Mouse (Mus musculus) pancreas, adult 10 weeks (tissue): Measurements from ENCODE around the gene Vmn1r235. TPM values are rescaled to one million over a fixed set of nuclear protein-coding genes. Genes with fewer than 3 reads are reported as not detected.

Experiments
- polyA plus RNA-seq: library from polyadenylated mRNA; stranded (reverse); fragments of 350-450 nt; fragmentation: Illumina TruSeq; extraction: RNeasy Lipid Tissue Mini Kit (QIAGEN cat#74804); gene quantifications from one replicate; pipeline ENCODE4 v1.2.3, GENCODE M21; 2015; ENCODE audit warnings: low read depth, low replicate concordance; ENCODE audit not compliant: insufficient read depth

The Vmn1r235 gene
- not detected for polyA plus RNA-seq

GRCm38 (mm10) chr17:21256111-21256510 lies at the start of gene Vmn1r235:
Gene Vmn1r235 (plus strand): TSS chr17:21256411.

GRCm38 (mm10) chr17:21225787-21226186 lies 30.4 kb upstream of the Vmn1r235 start, which contains the start of gene Vmn1r234:
Gene Vmn1r234 (plus strand): TSS chr17:21226087.

GRCm38 (mm10) chr17:21282642-21283041 lies 26.4 kb downstream of the Vmn1r235 start, which contains the start of gene Vmn1r236:
Gene Vmn1r236 (plus strand): TSS chr17:21282942.

GRCm38 (mm10) chr17:21311565-21311964 lies 55.4 kb downstream of the Vmn1r235 start, which contains the start of gene Vmn1r237:
Gene Vmn1r237 (plus strand): TSS chr17:21311865.

Other genes with a start within 250 kb of the Vmn1r235 start
- 2.1 TPM for gene Zfp160, start 247.5 kb upstream of the Vmn1r235 start, polyA plus RNA-seq
- gene Vmn1r234, start 30.3 kb upstream of the Vmn1r235 start, polyA plus RNA-seq = not detected
- gene Vmn1r236, start 26.5 kb downstream of the Vmn1r235 start, polyA plus RNA-seq = not detected
- not detected for gene Vmn1r237, start 55.5 kb downstream of the Vmn1r235 start, polyA plus RNA-seq
- gene Zfp677, start 127.3 kb downstream of the Vmn1r235 start, polyA plus RNA-seq = 0.55 TPM
- gene Zfp54, start 166.8 kb downstream of the Vmn1r235 start, polyA plus RNA-seq = 1.6 TPM
- 2.3 TPM for gene Zfp51, start 194.0 kb downstream of the Vmn1r235 start, polyA plus RNA-seq
- gene Zfp53, start 232.6 kb downstream of the Vmn1r235 start, polyA plus RNA-seq = 1.6 TPM